Mouse (Mus musculus) hematopoietic stem cell, adult 5-6 weeks (primary cell): Measurements from ENCODE around the gene Spag6. TPM values are rescaled to one million over a fixed set of nuclear protein-coding genes. Genes with fewer than 3 reads are reported as not detected.

Experiments used
- ATAC-seq, 2 experiments: fragments of 125-278 bp in 1 of 2; replicated peaks in 1 of 2; 2 replicates each; pipeline ENCODE4 v1.8.0; 2016 to 2017; ENCODE audit warnings: inconsistent platforms in 2 of 2, mild to moderate bottlenecking in 2 of 2, moderate number of reproducible peaks in 2 of 2, low read depth in 1 of 2, moderate TSS enrichment in 1 of 2; ENCODE audit not compliant: low FRiP score in 2 of 2, poor library complexity in 2 of 2, severe bottlenecking in 2 of 2, insufficient read depth in 1 of 2, low TSS enrichment in 1 of 2
- total RNA-seq: library from RNA; stranded (forward); fragments of 172-1452, 232-1000 nt; gene quantifications from 2 replicates; pipeline ENCODE4 v1.2.3, GENCODE M21; 2017

Spag6 gene
- total RNA-seq, 1 experiment from 2014 or later = not detected

DNA sequence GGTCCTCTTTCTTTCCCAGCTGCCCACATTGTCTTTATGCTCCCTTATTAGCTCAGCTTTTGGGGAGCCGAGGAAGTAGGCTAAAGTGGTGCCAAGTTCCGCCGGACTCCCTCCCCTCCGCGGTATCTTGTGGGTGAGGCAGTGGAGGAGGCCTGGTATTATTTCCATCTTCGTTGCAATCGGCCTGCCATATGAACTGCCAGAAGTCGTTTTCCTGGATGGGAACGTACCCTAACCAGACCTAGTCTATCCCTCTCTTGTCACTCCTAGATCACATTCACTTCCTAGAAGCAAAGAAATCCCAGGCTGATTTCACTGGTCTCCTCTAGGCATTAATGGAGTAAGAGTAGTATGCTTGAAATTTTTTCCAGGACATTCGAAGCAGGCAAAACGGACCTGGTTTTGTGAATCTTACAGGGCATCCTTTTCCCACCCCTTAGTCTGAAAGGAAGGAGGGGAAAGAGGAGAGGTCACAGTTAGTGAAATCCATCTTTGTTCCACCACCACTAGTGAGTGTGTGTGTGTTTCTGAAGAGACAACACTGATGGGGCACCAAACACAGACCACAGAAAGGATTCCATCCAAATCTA is 5.7 kb downstream of the Spag6 start:
- peak; percentile 8 to 16; a peak in 1 of 4 replicates for ATAC-seq

GRCm38 (mm10) chr2:18710356-18710755 is 16.5 kb downstream of the Spag6 start:
- 0 out of 4 replicates have a peak, but pooled peaks have one; percentile 37 to 45 for ATAC-seq

DNA sequence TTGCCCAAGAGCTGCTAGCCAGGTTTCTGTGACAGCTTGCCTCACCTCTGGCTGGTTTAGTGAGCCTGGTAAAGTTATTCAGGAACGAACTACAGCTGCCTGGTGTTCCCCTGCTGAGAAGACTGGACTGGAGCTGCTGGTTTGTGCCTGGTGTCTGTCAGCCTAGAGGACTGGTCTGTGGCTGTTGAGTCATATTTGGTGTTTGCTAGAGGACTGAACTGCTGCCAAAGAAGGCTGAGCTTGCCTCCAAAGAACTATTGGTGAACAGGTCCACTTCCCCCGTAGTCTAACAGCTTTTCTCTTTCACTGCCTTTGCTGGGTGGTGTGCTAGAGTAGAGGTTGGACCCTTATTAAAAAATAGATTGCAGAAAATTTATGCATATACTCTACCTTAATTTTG is 19.2 kb downstream of the Spag6 start:
- ATAC-seq = no peak

DNA sequence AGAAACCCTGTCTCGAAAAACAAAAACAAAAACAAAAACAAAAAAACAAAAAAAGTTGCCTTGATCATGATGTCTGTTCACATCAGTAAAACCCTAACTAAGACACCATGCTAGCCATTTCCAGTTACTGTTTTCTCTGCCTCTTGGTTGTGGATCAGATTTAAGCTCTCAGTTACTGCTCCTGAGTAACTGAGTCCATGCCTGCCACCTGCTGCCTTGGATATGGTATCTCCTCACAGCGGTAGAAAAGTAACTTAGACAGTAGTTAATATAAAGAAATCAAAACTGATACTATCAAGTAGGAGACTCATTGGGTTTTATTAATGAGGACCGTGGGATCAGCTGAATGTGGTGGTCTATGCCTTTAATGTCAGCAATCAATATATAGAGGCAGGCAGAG is 20.5 kb downstream of the Spag6 start:
- ATAC-seq = no peak

- ATAC-seq = no peak
Measured at GRCm38 (mm10) chr2:18718521-18718920, 24.7 kb downstream of the Spag6 start.

DNA sequence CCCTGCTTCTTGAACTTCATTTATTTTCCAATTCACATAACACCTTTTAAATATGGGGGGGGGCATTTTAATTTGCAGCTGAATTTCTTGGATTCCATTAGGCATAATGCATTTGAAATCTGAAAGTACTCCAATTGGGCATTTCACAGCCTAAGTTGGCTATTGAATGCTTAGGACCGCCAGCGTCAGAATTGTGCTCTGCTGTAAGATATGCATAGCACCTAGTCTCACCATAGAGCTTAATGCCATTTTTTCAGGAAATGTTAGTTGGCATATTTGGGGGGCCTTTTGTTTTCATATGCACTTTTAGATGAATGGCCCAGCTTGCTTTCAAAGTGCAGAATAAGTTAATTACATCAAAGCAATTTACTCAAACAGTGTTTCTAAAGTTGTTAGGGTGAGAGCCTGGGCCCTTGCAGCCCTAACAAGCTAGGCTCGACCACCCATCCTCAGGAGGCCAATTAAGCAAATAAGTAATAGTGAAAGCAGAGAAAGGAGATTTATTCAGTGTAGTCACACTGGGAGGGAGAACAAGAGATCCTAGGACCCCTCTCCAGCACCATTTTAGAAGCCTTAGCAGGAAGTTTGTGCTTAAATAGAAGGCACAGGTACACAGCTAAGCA is 28.5 kb downstream of the Spag6 start:
- no peak for ATAC-seq

DNA sequence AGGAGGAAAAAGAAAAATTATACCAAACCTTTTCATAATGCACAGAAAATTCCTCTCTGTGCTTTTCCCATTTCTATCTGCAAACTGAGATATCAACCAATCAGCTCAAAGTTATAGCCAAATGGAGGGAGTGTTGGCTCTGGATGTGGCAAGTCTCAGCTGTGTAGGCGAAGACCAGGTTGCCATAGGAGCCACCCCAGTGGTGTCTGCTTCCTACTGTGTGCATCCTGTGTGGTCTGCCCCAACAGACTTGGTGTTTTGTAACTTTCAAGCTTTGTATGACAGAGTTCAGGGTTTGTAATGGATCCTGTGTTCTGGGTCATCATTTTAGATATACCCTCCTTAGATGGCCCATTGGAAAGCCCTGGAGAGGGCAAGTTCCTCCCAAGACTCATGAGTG is 30.6 kb downstream of the Spag6 start:
- peak; percentile 82 to 91 for ATAC-seq

DNA sequence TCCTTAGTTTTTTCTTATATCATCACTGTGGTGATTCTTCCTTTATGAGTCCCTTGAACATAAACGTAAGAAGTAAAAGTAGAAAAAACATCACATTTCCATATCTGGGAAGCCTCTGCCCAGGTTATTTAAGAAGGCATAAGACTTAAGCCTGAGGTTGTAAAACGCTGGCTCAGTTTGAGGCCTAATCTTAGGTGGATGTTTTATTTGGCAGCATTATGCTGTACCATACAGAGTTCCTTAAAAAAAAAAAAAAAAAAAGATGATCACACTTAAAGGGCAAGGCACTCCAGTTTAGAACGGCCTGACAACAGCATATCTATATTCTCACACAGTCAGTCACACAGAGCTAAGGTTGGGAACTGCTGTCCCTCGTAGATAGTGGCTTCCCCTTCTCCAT is 32.0 kb downstream of the Spag6 start:
- ATAC-seq = no peak

DNA sequence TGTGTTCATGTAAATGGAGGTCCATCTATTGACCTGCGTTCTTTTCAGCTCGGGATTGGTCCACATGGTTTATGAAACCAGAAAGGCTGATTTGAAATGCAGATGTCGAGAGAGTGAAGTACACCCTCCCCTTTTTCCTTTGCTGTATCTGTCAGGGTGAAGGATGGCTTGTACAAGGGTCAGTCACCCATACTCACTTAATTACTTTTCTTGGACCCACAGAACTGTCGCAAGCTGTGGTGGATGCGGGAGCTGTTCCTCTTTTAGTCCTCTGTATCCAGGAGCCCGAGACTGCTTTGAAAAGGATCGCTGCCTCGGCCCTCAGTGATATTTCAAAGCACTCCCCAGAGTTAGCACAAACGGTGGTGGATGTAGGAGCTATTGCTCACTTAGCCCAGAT is 37.9 kb downstream of the Spag6 start:
- no peak for ATAC-seq

- peak in 1 of 2 experiments; percentile 56; a peak in 1 of 4 replicates for ATAC-seq
Measured at GRCm38 (mm10) chr2:18734394-18735127, 40.7 kb downstream of the Spag6 start.

DNA sequence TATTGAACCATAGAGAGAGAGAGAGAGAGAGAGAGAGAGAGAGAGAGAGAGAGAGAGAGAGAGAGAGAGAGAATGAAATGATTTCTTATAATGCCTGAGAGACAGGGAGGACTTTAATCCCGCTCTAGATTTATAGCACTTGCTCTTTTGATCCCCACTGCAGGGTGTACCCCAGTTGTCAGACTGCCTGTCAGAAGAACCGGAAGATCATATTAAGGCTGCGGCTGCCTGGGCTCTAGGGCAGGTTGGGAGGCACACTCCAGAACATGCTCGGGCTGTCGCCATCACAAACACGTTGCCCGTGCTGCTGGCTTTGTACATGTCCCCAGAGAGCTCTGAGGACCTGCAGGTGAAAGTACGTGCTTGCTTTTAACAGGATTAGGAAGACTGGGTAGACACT is 43.2 kb downstream of the Spag6 start:
- ATAC-seq = no peak

DNA sequence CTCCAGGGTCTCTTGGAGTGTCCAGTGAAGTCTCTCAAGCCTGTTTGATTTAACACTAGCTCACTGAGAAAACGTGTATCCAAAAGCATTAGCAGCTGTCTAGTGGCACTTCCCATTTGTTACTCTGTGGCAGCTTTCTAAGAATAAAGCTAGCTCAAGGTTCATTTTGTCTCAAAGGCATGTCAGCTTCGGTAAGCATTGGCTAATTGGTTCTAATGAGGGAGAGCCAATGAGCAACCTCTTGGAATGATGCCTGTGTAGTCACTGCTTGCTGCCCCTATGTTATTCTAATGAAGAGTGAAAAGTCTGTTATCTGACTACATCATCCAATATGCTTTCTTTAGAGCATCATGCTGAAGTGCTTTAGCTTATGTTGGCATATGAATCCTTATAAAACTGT is 45.4 kb downstream of the Spag6 start:
- ATAC-seq = no peak

DNA sequence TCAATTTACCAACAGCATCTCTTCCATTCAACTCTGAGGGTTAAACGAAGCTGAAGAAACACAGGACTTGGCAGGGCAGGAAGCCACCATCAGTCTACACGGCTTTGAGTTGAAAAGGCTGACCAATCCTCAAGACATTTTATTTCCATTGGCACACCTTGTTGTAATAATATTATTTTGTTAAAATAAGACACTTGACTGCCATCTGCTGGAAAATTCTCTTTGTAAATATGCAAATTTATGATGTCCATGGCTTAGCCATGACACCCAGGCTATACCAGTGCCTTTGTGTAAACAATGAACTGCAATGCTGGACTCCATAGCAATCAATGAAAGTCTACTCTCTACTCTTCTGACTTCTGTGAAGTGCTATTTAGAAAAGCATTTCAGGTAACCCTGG is 62.3 kb downstream of the Spag6 start:
- ATAC-seq = peak; percentile 42 to 49; a peak in 2 of 4 replicates

DNA sequence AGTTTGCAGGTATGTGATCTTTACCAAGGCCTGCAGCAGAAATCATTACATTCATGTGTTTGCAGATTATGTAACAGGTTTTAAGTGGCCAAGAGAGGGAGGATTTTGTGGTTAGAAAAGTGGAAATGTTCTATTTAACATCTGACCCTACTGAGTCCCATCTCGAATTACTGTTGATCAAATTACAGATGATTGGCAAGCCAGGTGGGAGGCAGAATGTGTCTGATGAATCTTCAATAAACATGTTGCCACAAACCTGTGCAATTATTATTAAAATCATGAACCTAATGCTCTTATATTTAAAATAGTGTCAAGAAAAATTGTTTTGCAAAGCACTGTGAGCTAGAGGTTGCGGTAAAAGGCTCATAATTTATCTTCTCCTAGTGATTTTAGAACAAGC is 71.0 kb downstream of the Spag6 start:
- no peak for ATAC-seq

- peak; percentile 37 to 46 for ATAC-seq
Measured at GRCm38 (mm10) chr2:18765481-18766249, 71.8 kb downstream of the Spag6 start.

GRCm38 (mm10) chr2:18766441-18766820 is 72.6 kb downstream of the Spag6 start:
- ATAC-seq = no peak

DNA sequence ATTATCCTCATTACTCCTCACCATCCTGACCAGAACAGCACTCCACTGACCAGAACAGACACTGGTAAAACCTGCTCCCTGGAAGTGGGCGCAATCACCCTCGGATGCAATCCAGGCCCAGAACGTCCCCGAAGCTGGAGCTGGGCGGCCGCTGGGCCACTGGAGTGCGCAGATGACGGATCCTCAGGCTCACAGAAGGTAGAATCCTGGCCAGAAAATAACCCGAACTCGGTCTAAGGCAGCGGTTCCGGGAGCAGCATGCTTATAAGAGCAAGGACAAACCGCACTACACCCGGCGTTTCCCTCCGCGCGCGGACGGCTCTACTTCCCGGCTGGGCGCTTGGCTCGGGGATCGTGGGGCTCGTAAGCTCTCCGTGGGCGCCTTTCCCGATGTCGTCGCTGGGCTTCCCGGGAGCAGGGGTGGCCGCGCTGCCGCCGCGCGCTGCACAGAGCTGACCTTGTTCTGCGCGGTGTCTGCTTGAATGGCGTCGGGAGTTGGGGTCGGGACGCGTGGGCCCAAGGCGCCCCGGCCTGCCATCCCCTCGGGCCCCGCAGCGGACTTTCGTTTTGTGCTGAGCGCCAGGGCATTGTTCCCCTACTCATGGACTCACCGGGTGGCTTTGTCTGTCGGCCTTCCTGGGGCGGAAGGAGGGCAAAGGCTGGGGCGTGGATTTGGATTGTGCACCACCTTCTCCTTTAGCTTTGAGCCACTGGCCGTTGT is 73.1 kb downstream of the Spag6 start:
- ATAC-seq = peak; percentile 72 to 84
